Mouse (Mus musculus) kidney, postnatal 10 days (tissue): ENCODE measurements around the gene Taf4.

Experiments
- DNase-seq: peaks from one replicate; pipeline ENCODE4 v3.0.0; 2021; ENCODE audit warnings: mixed read lengths

Gene Taf4

GRCm38 (mm10) chr2:179976628-179977343 lies at the start of gene Taf4:
Gene Taf4, minus strand, starts transcription at chr2:179976646.
- DNase-seq, result peak; percentile 94

- DNase-seq, result no peak
Observed at GRCm38 (mm10) chr2:180025861-180026200, 49.4 kb upstream of the Taf4 start.

- peak; percentile 64 for DNase-seq
Observed at GRCm38 (mm10) chr2:180025135-180025860, 48.9 kb upstream of the Taf4 start.

- DNase-seq, result peak; percentile 99
Observed at GRCm38 (mm10) chr2:180024401-180025098, 48.1 kb upstream of the Taf4 start, which contains the start of gene Lsm14b. Gene Lsm14b, plus strand, starts transcription at chr2:180024987.

GRCm38 (mm10) chr2:180022751-180023150 lies 46.3 kb upstream of the Taf4 start:
- DNase-seq, result no peak

GRCm38 (mm10) chr2:180020919-180021318 lies 44.5 kb upstream of the Taf4 start:
- DNase-seq, result no peak

GRCm38 (mm10) chr2:180020091-180020661 lies 43.7 kb upstream of the Taf4 start:
- DNase-seq, result no peak

GRCm38 (mm10) chr2:180018573-180018972 lies 42.1 kb upstream of the Taf4 start:
- peak; percentile 3 for DNase-seq

GRCm38 (mm10) chr2:180017632-180018031 lies 41.2 kb upstream of the Taf4 start:
- DNase-seq, result peak; percentile 4

GRCm38 (mm10) chr2:180013686-180014085 lies 37.2 kb upstream of the Taf4 start:
- DNase-seq, result no peak

- DNase-seq, result no peak
Observed at GRCm38 (mm10) chr2:180011370-180011769, 34.9 kb upstream of the Taf4 start.

- DNase-seq, result no peak
Observed at GRCm38 (mm10) chr2:180010686-180011085, 34.2 kb upstream of the Taf4 start.

GRCm38 (mm10) chr2:180006352-180007017 lies 30.0 kb upstream of the Taf4 start:
- DNase-seq, result no peak

- no peak for DNase-seq
Observed at GRCm38 (mm10) chr2:180005656-180006351, 29.4 kb upstream of the Taf4 start.

- DNase-seq, result no peak
Observed at GRCm38 (mm10) chr2:180001635-180002034, 25.2 kb upstream of the Taf4 start.

- DNase-seq, result no peak
Observed at GRCm38 (mm10) chr2:179998431-179998830, 22.0 kb upstream of the Taf4 start.

- no peak for DNase-seq
Observed at GRCm38 (mm10) chr2:179993071-179993470, 16.6 kb upstream of the Taf4 start.

- DNase-seq, result no peak
Observed at GRCm38 (mm10) chr2:179989098-179989497, 12.7 kb upstream of the Taf4 start.

- no peak for DNase-seq
Observed at GRCm38 (mm10) chr2:179986437-179987022, 10.1 kb upstream of the Taf4 start.

- DNase-seq, result no peak
Observed at GRCm38 (mm10) chr2:179985695-179986094, 9.2 kb upstream of the Taf4 start.

GRCm38 (mm10) chr2:179984830-179985229 lies 8.4 kb upstream of the Taf4 start:
- no peak for DNase-seq

GRCm38 (mm10) chr2:179982715-179983114 lies 6.3 kb upstream of the Taf4 start:
- DNase-seq, result no peak
